Mouse (Mus musculus) CH12F3 (cell line): ENCODE results near the gene Ing2.

Experiments used
- in situ Hi-C: fragments of 300-500 bp; cut with MboI; formaldehyde crosslinking; loops from 2 replicates; pipeline ENCODE4 v1.14.3; 2020; ENCODE audit warnings: low sequenced_read_pairs

Ing2 gene

GRCm38 (mm10) chr8:47676224-47676623, 868 bp upstream of the Ing2 start:
- in situ Hi-C loops: no loop called here

- in situ Hi-C loops: no loop called here
Measured at GRCm38 (mm10) chr8:47675786-47676185, 430 bp upstream of the Ing2 start.

DNA sequence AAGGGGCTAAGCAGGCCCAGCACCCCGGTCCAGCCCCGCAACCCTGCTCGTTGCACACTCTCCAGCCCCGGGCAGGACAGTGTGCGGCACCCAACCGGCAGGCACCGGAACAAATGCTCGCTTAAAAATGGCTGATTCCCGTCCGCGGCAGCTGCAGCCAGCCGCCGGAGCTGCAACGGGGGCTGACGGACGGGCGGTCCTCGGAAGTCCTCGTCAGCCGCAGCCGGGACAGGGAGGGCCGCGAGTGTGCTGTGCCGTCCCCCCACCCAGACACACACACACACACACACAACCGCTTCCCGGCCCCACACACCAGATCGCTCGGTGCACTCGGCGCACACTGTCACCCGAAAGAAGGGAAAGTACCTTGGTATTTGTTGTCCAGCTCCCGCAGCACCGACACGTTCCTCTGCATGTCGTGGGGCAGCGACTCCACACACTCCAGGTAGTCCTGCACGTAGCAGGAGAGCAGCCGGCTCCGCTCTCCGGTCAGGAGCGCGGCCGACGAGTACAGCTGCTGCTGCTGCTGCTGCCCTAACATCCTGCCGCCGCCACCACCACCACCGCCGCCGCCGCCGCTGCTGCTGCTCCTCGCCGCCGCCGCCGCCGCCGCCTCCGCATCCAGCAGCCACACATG, 1.1 kb downstream of the Ing2 start:
- in situ Hi-C loops: no loop called here

DNA sequence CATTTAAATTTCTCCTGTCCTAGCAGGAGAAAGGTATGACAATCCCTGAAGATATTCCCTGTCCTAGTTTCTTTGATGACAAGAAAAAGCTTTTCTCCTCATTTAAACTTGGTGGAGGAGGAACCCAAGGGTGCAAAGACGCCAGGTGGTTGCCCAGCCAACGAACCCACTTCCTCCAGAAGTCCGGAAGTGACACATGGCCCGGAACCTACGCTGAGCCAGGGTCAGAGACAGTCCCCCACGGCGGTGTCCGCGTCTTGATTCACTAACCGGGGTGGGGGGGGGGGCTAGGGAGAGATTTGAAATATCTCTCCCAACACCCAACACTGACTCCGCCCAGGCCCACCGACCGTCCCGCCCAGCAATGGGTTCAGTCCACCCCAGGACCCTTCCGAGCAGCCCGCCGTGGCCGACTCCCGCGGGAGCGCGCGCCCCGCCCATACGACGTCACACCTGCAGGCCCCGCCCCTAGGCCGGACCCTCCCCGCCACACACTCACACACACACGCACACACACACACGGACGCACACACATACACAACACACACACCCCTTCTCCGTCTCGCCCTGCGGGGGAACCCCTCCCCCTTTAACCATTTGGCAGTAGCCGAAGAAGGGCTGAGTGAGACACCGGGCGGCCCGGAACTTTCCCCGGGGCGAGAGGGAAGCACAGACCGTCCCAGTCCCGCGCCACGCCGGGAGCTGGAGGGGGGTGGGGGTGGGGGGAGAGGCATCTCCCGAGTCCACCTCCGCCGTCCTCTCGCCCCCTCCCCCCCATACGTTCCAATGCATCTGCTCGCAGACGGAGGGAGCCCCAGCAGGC, 1.8 kb downstream of the Ing2 start:
- in situ Hi-C loops: no loop called here

GRCm38 (mm10) chr8:47664231-47664785, 11.0 kb downstream of the Ing2 start:
- in situ Hi-C loops: no loop called here

DNA sequence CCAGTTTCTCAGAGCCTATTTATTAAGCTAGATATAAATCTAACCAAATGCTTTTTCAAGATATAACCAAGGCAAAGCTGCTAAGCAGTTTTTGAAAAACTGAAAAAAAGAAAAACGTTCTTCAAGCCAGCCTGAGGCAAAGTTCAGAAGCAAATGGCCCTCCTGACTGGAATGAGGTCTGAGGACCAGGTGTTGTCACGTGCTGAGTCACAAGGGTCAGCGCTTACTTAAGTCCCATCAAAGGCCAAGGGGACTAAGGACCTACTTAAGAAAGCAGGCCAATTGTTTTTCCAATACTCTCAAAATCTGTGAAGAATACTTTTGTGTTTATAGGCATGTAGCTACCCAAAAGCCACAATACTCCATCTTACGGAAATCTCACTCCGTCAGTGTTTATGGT, 12.2 kb downstream of the Ing2 start:
- in situ Hi-C loops: no loop called here

- in situ Hi-C loops: no loop called here
Measured at GRCm38 (mm10) chr8:47662716-47663115, 12.6 kb downstream of the Ing2 start.

GRCm38 (mm10) chr8:47660394-47660793, 15.0 kb downstream of the Ing2 start:
- in situ Hi-C loops: no loop called here

DNA sequence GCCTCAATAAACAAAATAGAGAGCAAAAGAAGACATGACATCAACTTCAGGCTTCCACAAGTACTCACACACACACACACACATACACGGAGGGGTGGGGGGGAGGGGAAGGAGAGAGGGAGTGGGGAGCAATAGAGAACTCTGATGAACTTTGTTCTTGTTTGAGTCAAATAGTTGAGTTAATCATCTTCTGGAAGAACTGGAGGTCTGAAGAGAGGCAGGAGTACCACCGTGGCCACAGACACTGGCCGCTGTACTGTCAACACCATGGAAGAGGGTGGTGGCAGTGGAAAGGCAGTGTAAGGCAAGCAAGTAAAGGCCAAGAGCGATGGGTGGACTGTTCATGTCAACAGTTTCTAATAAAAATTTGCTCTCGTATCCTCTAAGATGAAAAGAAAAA, 15.9 kb downstream of the Ing2 start:
- in situ Hi-C loops: no loop called here

- in situ Hi-C loops: no loop called here
Measured at GRCm38 (mm10) chr8:47654406-47654805, 20.9 kb downstream of the Ing2 start.

GRCm38 (mm10) chr8:47652737-47653076, 22.6 kb downstream of the Ing2 start:
- in situ Hi-C loops: no loop called here

DNA sequence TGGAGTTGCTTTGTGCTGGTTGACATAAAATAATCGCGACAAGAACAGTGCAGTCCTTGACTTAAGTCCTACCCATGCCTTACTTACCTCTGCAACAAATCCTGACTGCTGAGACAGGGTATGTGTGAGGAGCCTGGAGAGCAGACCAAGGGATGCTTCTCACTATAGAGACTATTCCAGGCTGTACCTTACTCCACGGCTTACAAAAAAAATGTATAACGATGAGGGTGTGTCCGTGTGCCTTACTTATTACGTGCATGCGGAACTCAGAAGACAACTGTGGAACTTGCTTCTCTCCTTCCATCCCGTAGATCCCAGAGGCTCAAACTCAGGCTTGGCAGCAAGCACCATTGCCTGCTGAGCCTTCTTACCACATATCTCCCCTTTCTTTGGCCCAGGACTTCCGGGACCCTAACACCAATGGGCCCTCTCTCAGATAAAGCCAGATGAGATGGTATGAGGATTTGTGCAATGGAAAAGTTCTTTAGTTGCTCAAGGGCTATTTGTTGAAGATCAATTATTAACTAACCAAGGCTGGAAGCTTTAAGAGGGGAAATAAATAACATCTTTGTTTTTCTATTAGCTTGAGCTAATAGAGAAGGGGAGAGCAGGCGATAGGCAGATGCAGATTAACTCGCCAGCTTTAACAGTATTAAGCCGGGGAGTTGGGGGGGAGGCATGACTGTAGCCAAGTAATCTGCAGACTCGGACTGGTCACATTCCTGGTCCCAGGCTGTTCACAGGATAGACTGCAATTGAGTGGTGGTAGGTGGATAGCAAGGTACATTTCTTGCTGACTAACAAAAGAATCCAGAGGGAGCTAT, 23.2 kb downstream of the Ing2 start:
- in situ Hi-C loops: no loop called here

GRCm38 (mm10) chr8:47650853-47651252, 24.5 kb downstream of the Ing2 start:
- in situ Hi-C loops: no loop called here

DNA sequence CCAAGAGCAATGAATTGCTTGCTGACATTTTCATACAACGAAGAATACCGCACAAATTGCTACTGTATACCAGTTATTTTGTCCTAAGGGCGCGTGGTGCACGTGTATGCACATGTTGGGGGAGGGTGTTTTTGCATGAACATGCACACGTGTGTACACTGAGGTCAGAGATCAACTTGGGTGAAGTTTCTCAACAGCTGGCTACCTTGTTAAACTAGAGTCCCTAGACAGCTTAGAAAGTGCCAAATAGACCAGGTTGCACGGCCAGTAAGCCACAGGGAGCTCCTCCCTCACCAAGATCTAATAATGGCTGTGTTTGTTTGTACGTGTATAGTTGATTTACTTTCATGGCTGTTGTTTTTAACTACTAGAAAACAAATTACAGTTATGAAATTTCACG, 25.8 kb downstream of the Ing2 start:
- in situ Hi-C loops: no loop called here

DNA sequence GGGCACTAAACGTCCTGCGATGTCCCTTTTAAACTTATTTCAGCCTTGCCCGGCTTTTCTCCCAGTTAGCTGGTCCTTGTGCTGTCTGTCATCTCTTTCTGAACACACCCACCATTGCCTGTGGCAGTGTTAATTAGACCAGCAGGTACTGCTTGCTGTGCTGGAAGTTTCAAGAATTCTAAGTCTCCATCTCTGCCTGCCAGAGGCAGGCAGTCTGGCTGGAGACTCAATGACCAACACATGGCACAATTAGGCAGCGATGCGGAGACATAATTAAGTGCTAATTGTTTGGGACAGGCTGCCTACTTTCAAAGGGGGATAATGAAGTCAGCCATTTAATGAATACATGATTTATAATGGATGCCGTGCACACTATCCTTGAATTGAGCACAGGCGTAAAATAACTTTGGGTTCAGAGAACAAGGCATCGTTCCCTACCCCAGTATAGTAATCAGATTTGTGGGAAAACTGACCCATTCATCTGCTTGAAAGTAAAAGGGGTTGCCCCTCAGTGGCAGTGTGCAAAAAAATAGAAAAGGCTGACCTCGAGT, 32.8 kb downstream of the Ing2 start:
- in situ Hi-C loops: no loop called here

DNA sequence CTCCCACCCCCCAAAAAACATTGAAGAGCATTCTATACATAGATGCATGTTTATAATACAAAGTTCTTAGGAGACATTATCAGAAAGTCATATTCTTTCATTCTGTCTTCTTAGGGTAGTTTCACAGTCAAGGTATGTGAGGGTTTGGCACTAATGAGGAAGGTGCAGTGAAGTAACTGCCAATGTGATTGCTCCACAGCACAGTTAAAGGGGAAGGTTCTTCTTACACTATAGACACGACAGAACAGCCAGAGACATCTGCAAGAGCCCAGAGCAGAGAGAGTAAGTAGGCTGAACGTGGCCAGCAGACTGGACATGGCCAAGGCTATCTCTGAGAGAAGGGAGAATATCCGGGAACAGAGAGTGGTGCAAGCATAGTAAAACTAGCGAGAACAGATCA, 38.2 kb downstream of the Ing2 start:
- in situ Hi-C loops: no loop called here

DNA sequence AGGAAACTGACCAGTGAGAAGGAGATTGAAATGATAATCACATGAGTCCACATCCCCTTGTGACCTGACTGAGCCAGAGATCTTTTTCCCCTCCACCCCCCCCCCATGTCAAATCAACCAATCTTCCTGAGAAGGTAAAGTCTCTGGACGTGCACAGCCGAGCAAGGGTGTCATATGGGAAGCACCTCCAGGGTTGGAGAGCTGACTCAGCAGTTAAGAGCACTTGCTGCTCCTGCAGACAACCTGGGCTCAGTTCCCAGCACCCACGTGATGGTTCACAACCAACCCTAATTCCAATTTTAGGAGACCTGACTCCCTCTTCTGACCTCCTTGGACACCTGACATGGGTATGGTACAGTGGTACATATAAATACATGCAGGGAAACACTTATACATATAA, 39.3 kb downstream of the Ing2 start:
- in situ Hi-C loops: no loop called here

DNA sequence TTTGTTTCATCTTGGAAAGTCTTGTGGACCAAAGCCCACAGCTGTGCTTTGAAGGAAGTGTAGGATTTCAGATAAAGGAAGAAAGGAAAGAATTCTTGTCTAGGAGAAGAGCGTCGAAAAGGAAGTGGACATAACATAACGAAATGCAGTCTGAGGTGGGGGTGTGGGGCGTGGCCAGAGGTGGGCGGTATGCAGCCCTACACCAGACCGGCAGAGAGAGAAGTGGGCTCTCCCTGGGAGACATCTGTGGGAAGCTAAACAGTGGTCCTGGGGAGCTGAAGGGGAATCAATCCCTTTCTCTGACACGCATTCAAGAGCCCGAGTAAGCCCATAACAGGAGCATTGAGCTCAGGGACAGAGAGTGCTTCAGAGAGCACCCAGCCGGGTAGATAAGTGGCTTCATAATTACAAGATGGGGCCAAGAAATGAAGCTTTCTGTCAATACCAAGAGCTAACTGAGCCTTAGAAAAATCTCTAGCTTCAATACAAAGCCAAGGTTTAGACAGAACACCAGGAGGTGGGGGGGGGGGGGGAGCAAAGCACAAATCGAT, 40.5 kb downstream of the Ing2 start:
- in situ Hi-C loops: no loop called here

GRCm38 (mm10) chr8:47621144-47621543, 54.2 kb downstream of the Ing2 start:
- in situ Hi-C loops: no loop called here
